Mouse (Mus musculus) NIH3T3 (cell line): ENCODE measurements around the gene BC030867.
"Not testable (repeated sequence)": the region's sequence is repeated elsewhere in the genome, so short reads cannot be mapped to it uniquely, and the experiment has no call there.

Experiments used
- DNase-seq: peaks from one replicate; pipeline ENCODE4 v3.0.0-alpha.2; 2012; ENCODE audit warnings: low read depth

The BC030867 gene

DNA sequence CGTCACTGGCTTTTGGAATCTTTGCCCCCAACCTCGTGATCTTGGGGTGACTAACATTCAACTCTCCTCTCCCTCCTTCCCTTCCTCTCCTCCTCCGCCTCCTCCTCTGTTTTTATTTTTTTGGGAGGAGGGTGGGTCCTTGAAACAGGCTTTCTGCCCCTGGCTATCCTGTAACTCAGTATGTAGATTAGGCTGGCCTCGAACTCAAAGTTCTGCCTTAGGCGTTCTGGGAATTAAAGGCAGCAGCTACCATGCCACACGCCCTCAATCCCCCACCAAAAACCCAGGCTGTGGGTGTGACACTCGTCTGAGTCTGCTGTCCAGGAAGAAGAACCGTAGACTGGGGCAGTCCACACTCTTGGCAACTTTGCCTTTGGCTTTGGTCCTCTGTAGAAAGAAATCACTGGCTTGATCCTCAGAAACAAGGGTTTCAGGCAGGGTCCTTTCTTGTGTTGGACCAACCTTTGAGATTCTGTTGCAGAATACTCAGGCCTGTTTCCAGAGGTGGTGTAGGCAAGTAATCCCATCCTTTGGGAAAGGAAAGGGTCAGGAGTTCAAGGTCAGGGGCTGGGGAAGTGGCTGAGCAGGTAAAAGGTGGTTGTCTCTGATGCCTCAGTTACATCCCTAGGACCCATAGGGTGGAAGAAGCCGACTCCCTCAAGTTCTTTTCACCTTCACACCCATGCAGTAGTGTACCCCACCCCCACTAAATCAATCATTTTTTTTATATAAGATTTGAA is 839 bp downstream of the BC030867 start:
- peak; percentile 41 for DNase-seq

DNA sequence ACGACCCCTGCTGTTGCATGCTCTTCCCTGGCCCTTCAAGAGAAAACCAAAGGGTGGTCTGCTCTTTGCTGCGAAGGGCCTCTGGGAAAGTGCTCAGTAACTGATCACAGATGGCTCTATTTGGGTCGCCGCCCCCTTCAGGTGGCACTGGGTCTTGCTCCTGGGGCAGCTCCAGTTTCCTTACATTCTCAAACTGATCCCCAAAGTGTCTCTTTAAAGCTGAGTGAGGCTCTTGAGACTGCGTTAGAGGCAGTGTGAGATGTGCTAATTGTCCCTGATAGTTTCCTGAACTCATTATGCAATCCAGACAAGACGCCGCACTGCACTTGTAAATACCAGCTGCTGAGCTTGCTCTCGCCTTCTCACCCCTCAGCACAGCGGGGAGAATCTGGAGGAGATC is 8.8 kb downstream of the BC030867 start:
- peak; percentile 50 for DNase-seq

DNA sequence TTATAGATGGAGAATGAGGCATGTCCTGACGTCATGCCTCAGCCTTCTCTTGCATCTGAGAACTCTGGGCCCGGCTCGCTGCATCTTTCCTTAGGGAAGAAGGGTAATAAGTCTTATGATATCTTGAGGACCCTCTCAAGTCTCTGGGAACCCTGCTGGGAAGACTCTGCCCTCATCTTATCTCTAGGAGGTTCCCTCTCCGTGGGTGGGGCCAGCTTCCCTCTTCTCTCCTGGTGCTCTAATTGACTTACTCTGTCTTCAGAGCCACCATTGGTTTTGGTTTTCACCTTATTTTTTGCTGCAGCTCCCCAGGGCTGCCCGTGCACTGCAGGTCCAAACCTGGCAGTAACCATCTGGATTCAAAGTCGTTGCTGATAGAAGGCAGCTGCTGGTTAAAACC is 9.4 kb downstream of the BC030867 start:
- DNase-seq = no peak

DNA sequence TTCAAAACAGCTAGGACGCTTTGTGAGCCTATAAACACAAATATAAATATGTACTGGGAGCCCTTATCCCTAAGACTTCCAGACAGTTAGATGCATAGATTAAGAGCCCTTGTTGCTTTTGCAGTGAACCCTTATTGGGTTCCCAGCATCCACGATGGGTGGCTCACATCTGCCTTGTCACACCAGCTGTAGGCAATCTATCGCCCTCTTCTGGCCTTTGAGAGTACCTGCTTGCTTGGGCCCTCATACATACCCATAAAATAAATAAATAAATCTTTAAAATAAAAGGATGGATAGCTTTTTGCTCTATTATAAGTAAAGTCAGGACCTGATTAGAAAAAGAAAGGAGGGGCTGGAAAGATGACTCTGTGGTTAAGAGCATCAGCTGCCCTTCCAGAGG is 9.8 kb downstream of the BC030867 start:
- peak; percentile 26 for DNase-seq

DNA sequence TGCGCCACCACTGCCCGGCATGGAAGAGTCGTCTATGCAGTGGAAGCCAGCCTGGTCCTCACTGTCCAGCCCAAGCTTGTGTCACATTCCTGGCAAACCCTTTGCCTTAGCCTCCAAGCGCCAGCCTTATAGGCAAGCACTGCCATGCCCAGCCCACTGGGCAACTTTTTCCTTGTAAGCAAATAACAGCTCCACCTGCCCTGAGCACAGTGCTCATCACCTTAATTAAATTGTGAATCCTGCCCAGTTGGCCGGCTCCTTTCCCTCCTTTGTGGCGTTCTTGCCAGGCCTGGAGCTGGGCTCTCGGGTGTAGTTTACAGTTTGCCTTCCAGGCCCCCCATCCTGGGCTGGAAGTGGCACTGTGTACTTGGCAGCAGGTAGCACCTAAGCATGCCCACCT is 14.5 kb downstream of the BC030867 start:
- no peak for DNase-seq

DNA sequence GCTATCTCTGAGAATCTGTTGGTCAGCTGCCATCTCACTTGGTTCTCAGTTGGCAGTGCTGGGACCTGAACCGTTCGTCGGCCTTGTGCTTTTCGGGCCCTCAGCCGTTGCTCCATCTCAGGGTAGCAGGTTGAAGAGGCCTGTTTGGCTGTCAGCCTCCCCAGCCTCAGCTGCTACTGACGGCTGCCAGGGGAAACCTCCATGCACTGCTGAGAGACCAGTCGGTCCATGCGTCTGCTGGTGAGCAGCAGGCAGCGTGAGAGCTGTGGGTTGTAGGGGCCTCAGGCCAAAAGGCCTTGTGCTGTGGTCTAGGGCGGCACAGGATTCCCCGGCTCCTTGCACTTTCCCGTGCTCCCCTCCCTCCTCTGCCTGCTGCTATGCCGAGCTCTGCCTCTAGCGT is 17.1 kb downstream of the BC030867 start:
- no peak for DNase-seq

DNA sequence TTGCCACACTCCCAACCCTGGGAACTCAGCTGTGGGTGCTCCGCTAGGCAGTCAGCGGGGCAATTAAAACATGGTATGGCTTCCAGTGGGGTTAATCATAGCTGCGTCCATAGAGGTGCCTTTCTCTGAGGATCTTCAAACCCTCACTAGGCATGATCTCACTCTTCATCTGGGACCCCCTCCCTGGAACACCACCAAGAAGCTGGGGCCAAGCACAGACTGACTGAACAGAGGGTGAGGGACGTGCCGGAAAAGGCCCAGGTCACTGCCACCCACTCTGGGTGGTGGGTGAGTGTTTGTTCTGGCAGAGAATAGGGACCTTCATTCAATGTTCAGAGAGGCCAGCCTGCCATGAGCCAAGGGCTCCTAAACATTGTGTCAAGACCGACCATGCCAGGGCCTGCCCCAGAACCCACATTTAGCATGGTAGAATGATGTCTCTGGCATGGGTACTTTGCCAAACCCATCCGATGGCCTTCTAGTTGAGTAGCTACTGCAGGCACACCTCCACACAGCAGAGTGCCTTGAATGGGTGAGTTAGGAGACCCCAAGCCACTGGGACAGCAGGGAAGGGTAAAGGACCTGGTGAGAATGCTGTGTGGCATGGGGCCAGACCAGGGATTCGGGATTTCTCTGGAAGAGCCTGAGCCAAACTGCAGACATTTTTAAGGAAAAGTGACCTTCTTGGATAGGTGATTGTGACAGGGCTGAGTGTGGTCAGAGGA is 18.1 kb downstream of the BC030867 start:
- DNase-seq = peak; percentile 27

DNA sequence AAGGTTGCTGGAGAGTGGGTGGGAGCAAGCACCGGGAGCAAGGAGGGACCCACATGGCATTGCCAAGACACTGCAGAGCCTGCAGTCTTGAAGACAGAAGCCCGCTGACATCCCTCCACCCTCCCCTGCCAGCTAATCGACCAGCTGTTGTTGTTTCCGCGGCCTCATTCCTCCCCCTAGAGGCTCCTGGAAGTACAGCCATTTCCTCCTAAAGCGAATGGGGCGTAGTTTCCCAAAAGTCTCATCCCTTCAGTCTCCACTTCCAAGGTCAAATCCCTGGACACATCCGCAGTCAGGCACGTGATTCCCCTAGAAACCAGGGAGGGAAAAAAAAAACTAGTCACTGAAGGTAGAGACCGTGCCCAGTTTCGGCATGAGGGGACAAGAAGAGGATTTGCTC is 18.8 kb downstream of the BC030867 start:
- DNase-seq = peak; percentile 93

DNA sequence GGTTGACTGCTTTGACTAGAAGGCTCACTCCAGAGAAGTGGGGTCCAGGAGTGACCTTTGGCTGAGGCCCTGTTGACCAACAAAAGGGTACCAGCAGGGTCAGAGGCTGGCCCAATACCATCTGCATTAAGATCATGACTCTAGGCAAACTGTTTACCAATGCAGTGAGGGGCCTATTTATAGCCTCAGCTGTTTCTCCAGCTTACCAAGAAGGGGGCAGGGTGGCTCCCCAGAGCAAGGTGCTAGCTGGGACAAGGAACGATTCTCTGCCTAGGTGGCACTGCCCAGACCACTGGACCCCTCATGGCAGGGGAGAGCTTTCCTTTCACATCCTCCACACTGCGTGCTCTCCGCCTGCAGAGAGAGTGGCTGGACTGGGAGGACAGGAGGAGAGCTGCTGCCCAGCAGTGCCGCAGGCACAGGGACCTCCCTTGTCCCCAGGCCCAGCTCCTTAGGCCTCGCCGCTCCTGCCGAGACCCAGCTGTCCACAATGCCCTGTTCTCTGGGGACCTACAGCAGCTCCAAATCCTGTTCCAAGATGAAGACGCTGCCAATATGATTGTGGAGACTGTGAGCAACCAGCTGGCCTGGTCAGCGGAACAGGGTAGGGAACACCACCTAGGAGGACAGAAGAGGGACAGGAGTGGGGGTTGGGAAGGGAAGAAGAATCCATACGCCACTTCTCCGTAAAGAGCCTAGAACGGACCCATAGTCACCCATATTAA is 20.0 kb downstream of the BC030867 start, which contains the start of gene Asb16:
Gene Asb16 (plus strand): TSS at position 224 of the 725 bp plus-strand sequence.
- no peak for DNase-seq

DNA sequence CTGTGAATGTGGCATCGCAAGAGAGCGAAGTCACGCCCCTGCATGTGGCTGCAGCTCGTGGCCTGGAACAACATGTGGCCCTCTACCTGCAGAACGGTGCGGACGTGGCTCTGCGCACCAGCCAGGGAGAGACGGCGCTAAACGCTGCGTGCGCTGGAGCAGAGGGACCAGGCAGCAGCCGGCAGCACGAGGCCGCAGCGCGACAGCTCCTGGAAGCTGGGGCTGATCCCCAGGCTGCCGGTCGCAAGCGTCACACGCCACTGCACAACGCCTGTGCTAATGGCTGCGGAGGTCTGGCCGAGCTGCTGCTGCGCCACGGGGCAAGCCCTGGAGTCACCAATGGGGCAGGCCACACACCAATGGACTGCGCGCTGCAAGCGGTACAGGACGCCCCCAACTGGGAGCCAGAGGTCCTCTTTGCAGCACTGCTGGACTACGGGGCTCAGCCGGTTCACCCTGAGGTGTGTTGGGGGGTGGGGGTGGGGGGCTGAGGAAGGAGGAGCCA is 27.8 kb downstream of the BC030867 start:
- no peak for DNase-seq

DNA sequence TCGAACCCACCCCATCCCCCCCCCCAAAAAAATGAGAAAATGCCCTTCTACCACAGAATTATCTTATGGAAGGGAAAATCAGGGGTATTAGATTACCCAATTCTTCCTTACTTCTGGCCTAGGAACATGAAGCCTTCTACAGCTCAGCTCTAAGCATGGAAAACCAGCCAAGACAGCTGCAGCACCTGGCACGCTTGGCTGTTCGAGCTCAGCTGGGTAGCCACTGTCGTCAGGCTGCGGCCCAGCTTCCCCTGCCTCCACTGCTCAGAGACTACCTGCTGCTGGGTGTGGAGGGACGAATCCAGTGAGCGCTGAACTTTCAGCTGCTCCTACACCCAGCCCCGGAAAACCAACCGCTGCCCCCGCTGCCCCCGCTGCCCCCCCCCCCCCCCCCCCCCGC is 29.1 kb downstream of the BC030867 start:
- DNase-seq = no peak

DNA sequence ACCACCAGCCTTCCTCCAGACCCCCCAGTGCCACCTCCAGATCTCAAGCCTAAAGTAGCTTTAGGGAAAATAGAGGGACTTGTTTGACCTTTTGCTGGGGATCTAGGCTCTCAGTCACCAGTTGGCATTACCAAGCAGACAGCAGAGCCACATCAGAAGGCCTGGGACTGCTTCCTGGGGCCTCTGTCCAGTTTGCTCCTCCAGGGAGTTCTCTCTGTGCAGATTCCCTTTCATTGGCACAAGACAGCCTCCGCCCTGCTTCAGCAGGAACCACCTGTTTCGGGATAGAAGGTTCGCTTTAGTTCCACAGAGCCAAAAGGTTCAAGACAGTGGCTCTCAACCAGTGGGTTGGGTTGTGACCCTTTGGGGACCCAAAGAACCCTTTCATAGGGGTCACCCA is 30.9 kb downstream of the BC030867 start:
- DNase-seq = no peak

DNA sequence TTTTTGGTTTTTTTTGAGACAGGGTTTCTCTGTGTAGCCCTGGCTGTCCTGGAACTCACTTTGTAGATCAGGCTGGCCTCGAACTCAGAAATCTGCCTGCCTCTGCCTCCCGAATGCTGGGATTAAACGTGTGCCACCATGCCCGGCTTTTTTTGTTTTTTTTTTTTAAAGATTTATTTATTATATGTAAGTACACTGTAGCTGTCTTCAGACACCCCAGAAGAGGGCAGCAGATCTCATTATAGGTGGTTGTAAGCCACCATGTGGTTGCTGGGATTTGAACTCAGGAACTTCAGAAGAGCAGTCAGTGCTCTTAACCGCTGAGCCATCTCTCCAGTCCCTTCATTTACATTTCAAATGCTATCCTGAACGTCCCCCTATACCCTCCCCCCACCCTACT is 31.6 kb downstream of the BC030867 start:
- not testable (repeated sequence) for DNase-seq

DNA sequence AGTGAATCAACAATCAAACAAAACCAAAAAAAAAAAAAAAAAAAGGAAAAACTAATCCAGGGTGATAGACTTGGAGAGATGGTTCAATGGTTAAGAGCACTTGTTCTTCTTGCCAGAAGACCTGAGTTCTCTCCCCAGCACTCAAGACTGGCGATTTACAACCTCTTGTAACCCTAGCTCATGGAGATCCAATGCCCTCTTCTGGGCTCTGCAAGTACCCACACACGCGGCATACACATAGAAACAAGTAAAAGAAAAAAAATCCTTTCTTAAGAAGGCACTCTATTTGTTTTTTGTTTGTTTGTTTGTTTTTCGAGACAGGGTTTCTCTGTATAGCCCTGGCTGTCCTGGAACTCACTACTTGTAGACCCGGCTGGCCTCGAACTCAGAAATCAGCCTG is 35.2 kb downstream of the BC030867 start:
- DNase-seq = no peak

DNA sequence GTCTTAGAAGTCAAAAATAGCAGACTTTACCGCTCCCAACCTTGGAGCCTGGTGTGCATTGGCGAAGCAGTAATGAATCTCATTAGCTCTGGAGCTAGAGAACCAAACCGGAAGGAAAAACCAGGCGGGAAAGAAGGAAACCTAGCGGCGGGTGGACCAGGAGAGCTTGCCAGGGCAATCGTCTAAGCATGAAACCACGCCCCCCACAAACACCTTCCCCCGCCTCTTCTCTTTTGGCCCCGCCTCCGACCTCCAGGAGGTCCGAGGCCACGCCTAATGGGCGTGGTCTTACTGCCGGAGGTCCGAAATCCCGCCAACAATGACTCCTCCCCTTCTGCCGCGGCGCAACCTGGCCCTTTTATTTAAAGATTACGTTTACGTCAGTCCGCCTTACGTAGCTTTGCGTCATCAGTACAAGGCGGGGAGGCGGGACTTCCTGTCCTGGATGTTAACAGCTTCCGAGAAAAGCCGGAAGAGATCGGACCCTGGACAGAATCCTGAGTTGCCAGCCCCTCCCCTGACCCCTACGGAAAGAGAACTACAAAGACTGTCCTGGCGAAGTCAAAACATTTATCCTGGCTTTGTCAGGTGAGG is 35.9 kb downstream of the BC030867 start, which contains the start of gene Tmub2:
Gene Tmub2 (plus strand): TSS at position 431 of the 594 bp plus-strand sequence.
- peak; percentile 100 for DNase-seq

DNA sequence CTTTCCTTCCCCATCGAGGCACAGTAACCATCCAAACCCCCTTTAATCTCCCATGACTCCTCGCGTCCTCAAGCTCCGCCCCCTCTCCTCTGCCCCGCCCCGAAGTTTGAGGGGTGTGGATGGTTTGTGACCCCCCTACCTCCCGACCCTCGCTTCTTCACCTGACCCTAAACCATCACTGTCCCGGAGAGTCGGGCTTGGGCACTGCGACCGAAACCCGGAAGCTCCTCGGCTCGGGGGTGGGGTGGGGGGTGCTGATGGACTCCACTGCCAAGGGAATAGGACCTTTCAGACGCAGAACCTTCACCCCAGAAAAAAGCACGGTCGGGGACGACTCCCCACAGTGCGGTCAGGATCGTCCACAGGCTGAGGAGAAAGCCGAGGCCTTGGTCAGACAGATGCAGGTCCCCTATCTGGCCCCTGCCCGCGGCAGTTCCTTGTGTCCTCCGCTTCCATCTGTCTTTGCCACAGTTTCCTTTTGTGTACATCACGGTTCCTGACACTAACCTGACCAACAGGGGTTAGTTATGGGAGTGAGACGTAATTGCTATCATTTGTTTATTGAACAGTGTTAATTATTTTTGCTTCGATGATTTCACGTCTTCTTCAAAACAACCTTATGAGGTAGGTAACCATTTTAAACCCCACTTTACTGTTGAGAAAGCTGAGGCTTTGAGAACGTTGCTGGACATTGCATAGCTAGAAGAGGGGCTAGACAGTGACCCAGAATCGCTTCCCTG is 36.6 kb downstream of the BC030867 start:
- DNase-seq = no peak

DNA sequence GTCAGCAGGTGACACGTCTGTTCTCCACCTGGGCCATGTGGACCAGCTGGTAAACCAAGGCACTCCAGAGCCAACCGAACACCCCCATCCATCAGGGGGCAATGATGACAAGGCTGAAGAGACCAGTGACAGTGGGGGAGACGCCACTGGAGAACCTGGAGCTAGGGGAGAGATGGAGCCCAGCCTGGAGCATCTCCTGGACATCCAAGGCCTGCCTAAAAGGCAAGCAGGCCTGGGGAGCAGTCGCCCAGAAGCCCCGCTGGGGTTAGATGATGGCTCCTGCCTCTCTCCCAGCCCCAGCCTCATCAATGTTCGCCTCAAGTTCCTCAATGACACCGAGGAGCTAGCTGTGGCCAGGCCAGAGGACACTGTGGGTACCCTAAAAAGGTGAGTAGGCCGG is 38.8 kb downstream of the BC030867 start:
- no peak for DNase-seq

DNA sequence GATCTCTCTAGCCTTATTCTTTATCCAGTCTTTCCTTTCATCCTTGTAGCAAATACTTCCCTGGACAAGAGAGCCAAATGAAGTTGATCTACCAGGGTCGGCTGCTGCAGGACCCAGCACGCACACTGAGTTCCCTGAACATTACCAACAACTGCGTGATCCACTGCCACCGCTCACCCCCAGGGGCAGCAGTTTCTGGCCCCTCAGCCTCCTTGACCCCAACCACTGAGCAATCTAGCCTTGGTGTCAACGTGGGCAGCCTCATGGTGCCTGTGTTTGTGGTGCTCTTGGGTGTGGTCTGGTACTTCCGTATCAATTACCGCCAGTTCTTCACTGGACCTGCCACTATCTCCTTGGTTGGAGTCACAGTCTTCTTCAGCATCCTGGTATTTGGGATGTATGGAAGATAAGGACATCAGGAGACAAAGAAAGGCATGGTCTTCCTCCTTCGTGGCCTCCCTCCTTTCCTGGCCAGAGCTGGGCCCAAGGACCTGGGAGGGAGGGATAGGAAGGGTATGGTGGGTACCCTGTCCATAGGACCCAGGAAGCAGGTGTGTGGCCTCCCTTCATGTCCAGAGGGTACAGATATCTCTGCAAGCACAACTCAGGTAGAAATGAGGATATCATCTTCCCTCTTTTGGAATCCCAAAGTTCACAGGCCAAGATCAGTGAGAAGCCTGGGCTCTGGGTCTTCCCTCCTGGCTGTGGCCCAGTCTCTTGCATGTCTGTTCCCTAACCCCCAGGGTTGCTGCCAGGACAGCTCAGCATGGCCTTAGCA is 39.5 kb downstream of the BC030867 start:
- DNase-seq = no peak

DNA sequence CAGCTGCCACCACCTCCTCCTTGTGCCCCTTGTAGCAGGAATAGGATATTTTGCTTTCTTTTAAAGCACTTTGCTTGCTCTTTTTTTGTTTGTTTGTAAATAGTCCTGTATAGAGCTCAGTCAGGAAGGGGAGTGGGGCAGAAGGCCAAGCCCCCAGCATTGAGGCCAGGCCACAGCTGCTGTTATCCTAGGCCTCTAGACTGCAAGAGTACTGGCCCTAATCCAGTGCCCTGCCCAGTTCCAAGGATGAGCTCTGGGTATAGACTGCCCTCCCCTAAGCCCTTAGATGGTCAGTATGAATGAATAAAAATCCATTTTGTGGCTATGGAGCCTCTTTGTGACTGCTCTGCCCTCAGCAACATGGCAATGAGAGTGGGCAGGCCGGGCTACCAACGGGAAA is 40.2 kb downstream of the BC030867 start:
- no peak for DNase-seq

DNA sequence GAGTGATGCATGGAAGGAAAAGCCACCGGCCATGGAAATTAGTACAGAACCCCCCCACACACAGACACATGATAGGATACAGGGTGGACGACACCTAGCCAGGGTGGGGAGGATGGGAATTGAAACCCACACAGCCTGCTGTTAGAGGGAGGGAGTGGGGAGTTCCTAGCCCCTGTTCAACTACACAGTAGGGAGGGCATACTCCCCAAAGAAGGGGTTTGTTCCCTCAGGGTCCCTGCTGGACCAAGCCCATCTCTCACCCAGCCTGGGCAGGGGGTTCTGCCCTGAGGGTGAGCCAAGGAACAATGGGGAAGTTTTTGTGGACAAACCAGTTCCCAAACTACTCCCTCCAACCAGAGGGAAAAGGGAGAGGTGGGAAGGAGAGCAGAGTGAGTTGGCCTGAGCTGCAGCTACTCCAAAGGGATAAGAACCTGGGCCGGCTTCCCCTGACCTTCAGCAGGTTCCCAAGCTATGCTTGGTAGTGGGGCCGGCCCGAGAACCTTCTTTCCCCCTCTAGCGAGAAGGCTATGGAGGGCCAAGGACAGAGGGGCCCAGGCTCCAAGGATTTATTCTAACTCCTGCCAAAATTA is 40.9 kb downstream of the BC030867 start:
- no peak for DNase-seq
